Comparison of ENCODE assay signal across 8 mouse cellular contexts in genomic region chr5:137770709-137771108, GRCm38 (mm10). TPM values are rescaled to one million over a fixed set of nuclear protein-coding genes. Genes with fewer than 3 reads are reported as not detected.
DNase-seq lines count a peak whose midpoint lies in the region; TF ChIP-seq lines count a peak whose summit lies in the region.

No protein-coding gene starts in this region.

- no peak overlapping the region for H3K4me3 ChIP-seq in spleen, adult 2 months (ENCODE audit: extremely low read depth, insufficient read depth, insufficient read length)

- intact Hi-C loops in left cerebral cortex, postnatal 25 days (cut with DNase I), result loop anchor here (10.0 kb wide), 1 partner anchor 426 kb away; no protein-coding TSS in a partner anchor

- H3K4me1 ChIP-seq in spleen, adult 2 months (ENCODE audit: control insufficient read depth, insufficient read depth, insufficient read length), result no peaks in the 10 kb centered on the region

- H3K36me3 ChIP-seq in spleen, adult 2 months (ENCODE audit: control insufficient read depth, insufficient read depth, low read length), result no peaks in the 10 kb centered on the region

- H3K27me3 ChIP-seq in spleen, adult 2 months (ENCODE audit: control insufficient read depth, insufficient read depth, low read length), result no peaks in the 10 kb centered on the region

- TF ChIP-seq POLR2A in spleen, adult 2 months (IDR thresholded peaks at IDR 0.05; ENCODE audit: low read depth, low read length), result no peak

- WGBS in spleen, adult 2 months, result 45% methylated on average over 2 of the region's 2 CpGs

- peak; percentile 55 to 67 for DNase-seq in cerebellum, postnatal 10 days
- DNase-seq in cerebellum, adult 9-10 months, result no peak
- DNase-seq in spleen, adult 2 months (ENCODE audit: low read depth in 1 of 2, low spot score in 2 of 2), result no peak
- DNase-seq in spleen, postnatal 14 days (ENCODE audit: low spot score in 2 of 2), result no peak
- peak; percentile 50 for DNase-seq in heart, postnatal 4 days
- DNase-seq in lung, postnatal 36 days, result peak; percentile 48
- no peak for DNase-seq in left cerebral cortex, postnatal 25 days (ENCODE audit: low spot score in 2 of 2)
- DNase-seq in urinary bladder, adult 2 months (ENCODE audit: low spot score), result no peak

- H3K27ac ChIP-seq in spleen, adult 2 months (ENCODE audit: insufficient read depth, low read length), result no peak overlapping the region

- peak; percentile 54; the same call in 1 of the 2 replicates for TF ChIP-seq CTCF in spleen, adult 2 months (IDR thresholded peaks at IDR 0.05; ENCODE audit: extremely low read depth, insufficient read depth, insufficient read length, insufficient replicate concordance)

RNA-seq across cellular contexts. Expression of gene Ppp1r35, which starts 7.9 kb away (rescaled TPM):
- polyA plus RNA-seq in spleen, adult 2 months (2012; rRNA removed), result 43.9 and 55.3 TPM in 2 replicates
- 10 to 100 TPM; 16.5 to 17.1 TPM for total RNA-seq in heart, postnatal 4 days (2021)
- 10 to 100 TPM; 23.4 to 27.1 TPM for total RNA-seq in left cerebral cortex, postnatal 25 days (2021)
- polyA plus RNA-seq in urinary bladder, adult 2 months (2012; rRNA removed), result 20.1 and 26.6 TPM in 2 replicates

RNA-seq across cellular contexts. Expression of gene Mepce, which starts 16.7 kb away (rescaled TPM):
- 36.9 and 44.4 TPM in 2 replicates for polyA plus RNA-seq in spleen, adult 2 months (2012; rRNA removed)
- 10 to 100 TPM; 29.0 to 40.3 TPM for total RNA-seq in heart, postnatal 4 days (2021)
- 10 to 100 TPM; 41.4 to 45.0 TPM for total RNA-seq in left cerebral cortex, postnatal 25 days (2021)
- 33.9 and 39.3 TPM in 2 replicates for polyA plus RNA-seq in urinary bladder, adult 2 months (2012; rRNA removed)

RNA-seq across cellular contexts. Expression of gene Zcwpw1, which starts 16.9 kb away (rescaled TPM):
- polyA plus RNA-seq in spleen, adult 2 months (2012; rRNA removed), result 1.6 and 2.4 TPM in 2 replicates
- total RNA-seq in heart, postnatal 4 days (2021), result 1 to 10 TPM; 2.4 to 3.2 TPM
- total RNA-seq in left cerebral cortex, postnatal 25 days (2021), result 1 to 10 TPM; 4.6 to 6.7 TPM
- polyA plus RNA-seq in urinary bladder, adult 2 months (2012; rRNA removed), result 3.3 and 5.0 TPM in 2 replicates

RNA-seq across cellular contexts. Expression of gene Tsc22d4, which starts 25.2 kb away (rescaled TPM):
- polyA plus RNA-seq in spleen, adult 2 months (2012; rRNA removed), result 133 and 180 TPM in 2 replicates
- total RNA-seq in heart, postnatal 4 days (2021), result 100 to 1,000 TPM; 230 to 231 TPM
- total RNA-seq in left cerebral cortex, postnatal 25 days (2021), result 100 to 1,000 TPM; 173 to 195 TPM
- polyA plus RNA-seq in urinary bladder, adult 2 months (2012; rRNA removed), result 68.8 and 109 TPM in 2 replicates

RNA-seq across cellular contexts. Expression of gene Nyap1, which starts 29.3 kb away (rescaled TPM):
- 1.2 and 1.9 TPM in 2 replicates for polyA plus RNA-seq in spleen, adult 2 months (2012; rRNA removed)
- 1 to 10 TPM; 3.1 to 3.3 TPM for total RNA-seq in heart, postnatal 4 days (2021)
- total RNA-seq in left cerebral cortex, postnatal 25 days (2021), result 10 to 100 TPM; 69.0 to 73.4 TPM
- 6.7 and 7.6 TPM in 2 replicates for polyA plus RNA-seq in urinary bladder, adult 2 months (2012; rRNA removed)

Comparison
In these comparisons a context has a peak if more than half of its experiments do, and no peak if none do; other contexts are left out.
1. DNase-seq: peak in cerebellum, postnatal 10 days (2 of 2), heart, postnatal 4 days (single experiment) and lung, postnatal 36 days (single experiment); none in cerebellum, adult 9-10 months (single experiment), spleen, adult 2 months (0 of 2), spleen, postnatal 14 days (0 of 2), left cerebral cortex, postnatal 25 days (0 of 2) and urinary bladder, adult 2 months (single experiment).